Mouse (Mus musculus) mouse embryonic stem cell (cell line): ENCODE results near the gene Zcchc7.
"Not testable (repeated sequence)": the region's sequence is repeated elsewhere in the genome, so short reads cannot be mapped to it uniquely, and the experiment has no call there.

ENCODE experiments used
- in situ Hi-C, 2 experiments: fragments of 300-500 bp; cut with MboI; formaldehyde crosslinking; loops; 1 replicate in 1 of 2; 3 replicates in 1 of 2; pipeline ENCODE4 v1.14.3; 2019 to 2020; ENCODE audit warnings: low sequenced_read_pairs in 2 of 2, low pct_unique_long_range_greater_than_20kb in 1 of 2, mixed read lengths in 1 of 2; ENCODE audit not compliant: unreplicated experiment in 1 of 2

Gene Zcchc7

GRCm38 (mm10) chr4:44940286-44940685 lies 184.6 kb downstream of the Zcchc7 start:
- in situ Hi-C loops = no loop called here

- in situ Hi-C loops = no loop called here
Measured at GRCm38 (mm10) chr4:44942237-44942636, 186.6 kb downstream of the Zcchc7 start.

- in situ Hi-C loops = no loop called here
Measured at GRCm38 (mm10) chr4:44943480-44943879, 187.8 kb downstream of the Zcchc7 start.

- in situ Hi-C loops = no loop called here
Measured at GRCm38 (mm10) chr4:44944426-44945075, 188.9 kb downstream of the Zcchc7 start.

- in situ Hi-C loops = not testable (repeated sequence)
Measured at GRCm38 (mm10) chr4:44946126-44946525, 190.4 kb downstream of the Zcchc7 start.

GRCm38 (mm10) chr4:44947464-44947863 lies 191.8 kb downstream of the Zcchc7 start:
- in situ Hi-C loops = no loop called here

- in situ Hi-C loops = no loop called here
Measured at GRCm38 (mm10) chr4:44948314-44948713, 192.6 kb downstream of the Zcchc7 start.

- in situ Hi-C loops = no loop called here
Measured at GRCm38 (mm10) chr4:44953041-44953440, 197.4 kb downstream of the Zcchc7 start.

- in situ Hi-C loops = no loop called here
Measured at GRCm38 (mm10) chr4:44958776-44959175, 203.1 kb downstream of the Zcchc7 start.

GRCm38 (mm10) chr4:44959220-44959619 lies 203.5 kb downstream of the Zcchc7 start:
- in situ Hi-C loops = no loop called here

- in situ Hi-C loops = no loop called here
Measured at GRCm38 (mm10) chr4:44963156-44963555, 207.5 kb downstream of the Zcchc7 start.

GRCm38 (mm10) chr4:44965175-44965574 lies 209.5 kb downstream of the Zcchc7 start:
- in situ Hi-C loops = no loop called here

- in situ Hi-C loops = no loop called here
Measured at GRCm38 (mm10) chr4:44965736-44966135, 210.1 kb downstream of the Zcchc7 start.

- in situ Hi-C loops = no loop called here
Measured at GRCm38 (mm10) chr4:44967402-44967801, 211.7 kb downstream of the Zcchc7 start.

- in situ Hi-C loops = no loop called here
Measured at GRCm38 (mm10) chr4:44970056-44970455, 214.4 kb downstream of the Zcchc7 start.

GRCm38 (mm10) chr4:44970612-44971110 lies 215.0 kb downstream of the Zcchc7 start:
- in situ Hi-C loops = no loop called here

- in situ Hi-C loops = no loop called here
Measured at GRCm38 (mm10) chr4:44973450-44973849, 217.8 kb downstream of the Zcchc7 start.

- in situ Hi-C loops = no loop called here
Measured at GRCm38 (mm10) chr4:44973871-44974270, 218.2 kb downstream of the Zcchc7 start.

GRCm38 (mm10) chr4:44974331-44974730 lies 218.7 kb downstream of the Zcchc7 start:
- in situ Hi-C loops = no loop called here

GRCm38 (mm10) chr4:44976026-44976615 lies 220.4 kb downstream of the Zcchc7 start:
- in situ Hi-C loops = no loop called here
